Mouse (Mus musculus): ENCODE data around the gene Cap1.

- TF ChIP-seq CTCF (IDR thresholded peaks at IDR 0.05; ENCODE audit: extremely low read depth, insufficient read length, insufficient replicate concordance, low read depth, low read length) = no peak
- TF ChIP-seq POLR2A (IDR thresholded peaks at IDR 0.05; ENCODE audit: low read depth, low read length) = no peak; the same call in 1 of the 2 replicates
Observed at GRCm38 (mm10) chr4:122836403-122836775, 49.5 kb downstream of the Cap1 start.

All from small intestine, adult 2 months (tissue).